Mouse (Mus musculus): ENCODE data around the gene Prkab1. TPM values are rescaled to one million over a fixed set of nuclear protein-coding genes. Genes with fewer than 3 reads are reported as not detected.

The Prkab1 gene
- polyA plus RNA-seq, 1 experiment from 2014 or later = 37.8 TPM

DNA sequence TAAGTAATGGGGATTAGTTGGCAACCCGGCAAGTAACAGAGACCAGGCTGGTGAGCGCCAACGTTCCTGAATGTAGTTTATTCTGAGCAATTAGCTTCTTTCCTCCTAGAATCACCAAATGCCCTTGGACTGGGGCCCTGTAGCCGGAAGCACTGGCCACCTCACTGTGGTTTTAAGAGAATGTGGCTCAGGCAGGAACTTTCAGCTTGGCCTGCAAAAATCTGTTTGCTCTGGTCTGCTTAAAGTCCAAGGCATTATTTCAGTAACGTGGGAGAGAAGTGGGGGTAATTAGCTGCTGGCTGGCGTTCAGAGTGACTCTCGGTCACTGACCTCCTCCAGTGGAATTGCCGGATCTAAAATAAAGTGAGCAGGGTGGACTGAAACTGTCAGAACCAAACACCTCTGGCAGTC lies 1.1 kb downstream of the Prkab1 start:
- no peaks in the 10 kb centered on the region for H3K27me3 ChIP-seq (ENCODE audit: control insufficient read depth, insufficient read depth, low read length)
- peak overlapping the region; percentile 94 for H3K4me3 ChIP-seq (ENCODE audit: low read length)
- peak overlapping the region; percentile 94 for H3K4me2 ChIP-seq (ENCODE audit: low read depth, low read length)
- H3K9me3 ChIP-seq (replicated peaks; ENCODE audit: control insufficient read depth, low read length) = no peaks in the 10 kb centered on the region
- H3K36me3 ChIP-seq (ENCODE audit: control insufficient read depth, insufficient read depth) = peaks cover 22% of the 10 kb centered on the region
- H3K27ac ChIP-seq (ENCODE audit: low read length) = peak overlapping the region; percentile 86
- peaks cover 33% of the 10 kb centered on the region for H3K4me1 ChIP-seq (ENCODE audit: control insufficient read depth, insufficient read depth, low read length)
- ATAC-seq (replicated peaks; ENCODE audit: extremely low read depth, insufficient read depth, low FRiP score) = no peak
- peak overlapping the region; percentile 91 for H3K9ac ChIP-seq (ENCODE audit: low read length)
- 24% methylated on average over 8 of the region's 8 CpGs for WGBS

DNA sequence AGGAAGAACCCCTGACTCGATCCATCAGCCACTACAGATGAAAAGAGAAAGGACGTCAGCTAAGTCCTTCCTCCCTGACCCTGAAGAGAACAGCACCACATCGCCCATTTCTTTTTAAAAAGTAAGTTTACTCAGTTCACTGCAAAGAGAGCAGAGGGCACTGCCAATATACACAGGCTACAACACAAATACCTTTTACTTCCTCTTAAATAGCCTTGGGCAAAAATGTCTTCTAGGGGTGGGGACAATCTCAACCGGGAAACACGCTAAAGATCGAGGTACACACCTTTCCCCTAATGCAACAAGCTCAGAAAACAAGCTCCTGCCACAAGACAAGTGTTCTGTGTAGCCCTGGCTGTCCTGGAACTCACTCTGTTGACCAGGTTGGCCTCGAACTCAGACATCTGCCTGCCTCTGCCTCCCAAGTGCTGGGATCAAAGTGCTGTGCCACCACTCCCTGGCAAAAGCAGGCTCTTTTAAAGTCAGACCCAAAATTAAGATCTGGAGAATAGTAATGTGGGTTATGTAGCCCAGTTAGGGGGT lies 1.6 kb downstream of the Prkab1 start:
- peak overlapping the region; percentile 94 for H3K4me2 ChIP-seq (ENCODE audit: low read depth, low read length)
- no peaks in the 10 kb centered on the region for H3K9me3 ChIP-seq (replicated peaks; ENCODE audit: control insufficient read depth, low read length)
- H3K36me3 ChIP-seq (ENCODE audit: control insufficient read depth, insufficient read depth) = peaks cover 24% of the 10 kb centered on the region
- H3K27ac ChIP-seq (ENCODE audit: low read length) = no peak overlapping the region; the same call in 1 of the 2 replicates
- peak overlapping the region; percentile 91 for H3K9ac ChIP-seq (ENCODE audit: low read length)
- H3K4me1 ChIP-seq (ENCODE audit: control insufficient read depth, insufficient read depth, low read length) = peaks cover 34% of the 10 kb centered on the region
- ATAC-seq (replicated peaks; ENCODE audit: extremely low read depth, insufficient read depth, low FRiP score) = no peak
- peak overlapping the region; percentile 94 for H3K4me3 ChIP-seq (ENCODE audit: low read length)
- 76% methylated on average over 7 of the region's 7 CpGs for WGBS
- no peaks in the 10 kb centered on the region for H3K27me3 ChIP-seq (ENCODE audit: control insufficient read depth, insufficient read depth, low read length)

DNA sequence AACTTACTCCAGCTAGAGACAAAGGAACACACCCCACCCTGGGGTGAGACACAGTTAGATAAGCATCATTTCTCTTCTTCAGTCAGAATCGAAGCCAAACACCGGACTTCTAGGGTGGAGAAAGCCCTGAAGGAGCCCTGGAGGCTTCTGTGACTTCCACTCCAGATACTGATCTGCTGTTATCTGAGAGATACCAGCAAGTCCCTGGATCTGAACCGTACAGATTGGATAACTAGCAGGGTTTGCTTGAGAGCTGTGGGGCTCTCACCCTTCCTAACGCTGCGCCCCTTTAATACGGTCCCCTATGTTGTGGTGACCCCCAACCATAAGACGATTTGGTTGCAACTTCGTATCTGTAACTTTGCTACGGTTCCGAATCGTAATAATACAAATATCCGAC lies 2.2 kb downstream of the Prkab1 start:
- H3K27me3 ChIP-seq (ENCODE audit: control insufficient read depth, insufficient read depth, low read length) = no peaks in the 10 kb centered on the region
- no peak overlapping the region for H3K27ac ChIP-seq (ENCODE audit: low read length)
- no peak overlapping the region for H3K9ac ChIP-seq (ENCODE audit: low read length)
- no peak overlapping the region; the same call in 1 of the 2 replicates for H3K4me3 ChIP-seq (ENCODE audit: low read length)
- WGBS = 84% methylated on average over 12 of the region's 12 CpGs
- peaks cover 34% of the 10 kb centered on the region for H3K4me1 ChIP-seq (ENCODE audit: control insufficient read depth, insufficient read depth, low read length)
- H3K36me3 ChIP-seq (ENCODE audit: control insufficient read depth, insufficient read depth) = peaks cover 30% of the 10 kb centered on the region
- H3K9me3 ChIP-seq (replicated peaks; ENCODE audit: control insufficient read depth, low read length) = no peaks in the 10 kb centered on the region
- no peak for ATAC-seq (replicated peaks; ENCODE audit: extremely low read depth, insufficient read depth, low FRiP score)
- no peak overlapping the region for H3K4me2 ChIP-seq (ENCODE audit: low read depth, low read length)

DNA sequence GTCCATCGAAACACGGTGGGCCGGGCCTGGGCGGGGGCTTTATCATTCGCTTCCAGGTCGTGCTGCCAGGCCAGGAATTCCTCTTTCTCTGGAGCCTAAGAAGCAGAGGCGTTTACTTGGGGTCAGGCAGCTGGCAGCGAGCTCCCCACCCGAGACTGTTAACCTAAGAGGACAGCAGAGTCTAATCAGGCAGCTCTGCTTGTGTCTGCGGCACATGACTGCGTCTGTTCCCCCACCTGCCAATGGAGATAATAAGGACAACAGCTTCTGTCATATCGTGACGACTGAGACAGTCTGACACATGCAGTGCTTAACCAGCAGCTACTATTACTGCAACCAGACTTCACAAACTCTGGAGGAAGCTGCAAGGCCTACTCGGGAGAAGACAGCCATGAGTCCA lies 2.8 kb downstream of the Prkab1 start:
- H3K4me1 ChIP-seq (ENCODE audit: control insufficient read depth, insufficient read depth, low read length) = peaks cover 34% of the 10 kb centered on the region
- no peak for ATAC-seq (replicated peaks; ENCODE audit: extremely low read depth, insufficient read depth, low FRiP score)
- 70% methylated on average over 14 of the region's 14 CpGs for WGBS
- no peak overlapping the region for H3K4me3 ChIP-seq (ENCODE audit: low read length)
- no peak overlapping the region for H3K4me2 ChIP-seq (ENCODE audit: low read depth, low read length)
- H3K9ac ChIP-seq (ENCODE audit: low read length) = no peak overlapping the region
- H3K27ac ChIP-seq (ENCODE audit: low read length) = no peak overlapping the region
- no peaks in the 10 kb centered on the region for H3K27me3 ChIP-seq (ENCODE audit: control insufficient read depth, insufficient read depth, low read length)
- H3K36me3 ChIP-seq (ENCODE audit: control insufficient read depth, insufficient read depth) = peaks cover 36% of the 10 kb centered on the region
- no peaks in the 10 kb centered on the region for H3K9me3 ChIP-seq (replicated peaks; ENCODE audit: control insufficient read depth, low read length)

DNA sequence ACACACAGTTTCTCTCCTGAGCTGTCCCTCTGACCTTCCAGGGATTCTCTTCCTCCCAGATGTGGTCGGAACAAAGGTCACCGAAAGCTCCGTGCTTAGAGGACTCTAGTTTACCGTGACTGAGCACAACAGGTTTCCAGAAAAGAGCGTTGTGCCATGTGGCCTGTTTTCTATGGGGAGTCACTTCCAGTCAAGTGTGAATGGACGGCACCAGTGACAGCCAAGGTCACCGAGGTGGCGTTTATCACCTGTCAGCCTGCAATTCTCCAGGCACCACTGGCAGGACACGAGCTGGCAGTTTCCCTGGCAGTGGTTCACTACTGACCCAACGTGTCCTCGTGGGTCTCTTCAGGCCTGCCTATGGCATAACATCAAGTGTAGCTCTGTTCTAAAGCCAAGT lies 4.9 kb downstream of the Prkab1 start:
- Histone ChIP-seq H3K4me1 (ENCODE audit: control insufficient read depth, insufficient read depth, low read length) (peaks cover 34% of the 10 kb centered on the region), H3K9me3 (replicated peaks; ENCODE audit: control insufficient read depth, low read length) (no peaks in the 10 kb centered on the region), H3K4me2 (ENCODE audit: low read depth, low read length) (no peak overlapping the region), H3K36me3 (ENCODE audit: control insufficient read depth, insufficient read depth) (peaks cover 56% of the 10 kb centered on the region), H3K4me3 (ENCODE audit: low read length) (no peak overlapping the region), H3K27me3 (ENCODE audit: control insufficient read depth, insufficient read depth, low read length) (no peaks in the 10 kb centered on the region), H3K9ac (ENCODE audit: low read length) (no peak overlapping the region), H3K27ac (ENCODE audit: low read length) (peak overlapping the region; percentile 72)
- 22% methylated on average over 11 of the region's 11 CpGs for WGBS
- peak; percentile 24 for ATAC-seq (replicated peaks; ENCODE audit: extremely low read depth, insufficient read depth, low FRiP score)

DNA sequence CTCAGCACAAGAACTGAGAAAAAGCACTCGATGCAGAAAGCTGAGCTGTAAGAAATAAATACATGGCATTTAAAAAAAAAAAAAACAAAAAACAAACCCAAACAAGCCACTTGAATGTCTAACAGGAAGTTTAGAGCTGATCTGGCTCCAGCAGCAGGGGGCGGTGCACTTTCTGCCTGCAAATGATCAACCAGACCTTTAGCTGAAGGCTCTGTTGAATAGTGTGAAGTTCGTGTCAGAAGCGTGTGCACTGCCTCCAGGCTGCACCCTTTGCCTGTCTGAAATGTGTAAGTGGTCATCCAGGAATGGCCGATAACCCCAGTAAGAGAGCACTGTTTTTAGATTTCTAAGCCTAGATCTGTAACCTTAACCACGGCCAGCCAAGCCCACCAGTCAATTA lies 5.5 kb downstream of the Prkab1 start:
- Histone ChIP-seq H3K4me3 (ENCODE audit: low read length) (no peak overlapping the region), H3K27ac (ENCODE audit: low read length) (peak overlapping the region; percentile 72), H3K9ac (ENCODE audit: low read length) (no peak overlapping the region), H3K9me3 (replicated peaks; ENCODE audit: control insufficient read depth, low read length) (no peaks in the 10 kb centered on the region), H3K4me2 (ENCODE audit: low read depth, low read length) (no peak overlapping the region), H3K36me3 (ENCODE audit: control insufficient read depth, insufficient read depth) (peaks cover 62% of the 10 kb centered on the region), H3K27me3 (ENCODE audit: control insufficient read depth, insufficient read depth, low read length) (no peaks in the 10 kb centered on the region), H3K4me1 (ENCODE audit: control insufficient read depth, insufficient read depth, low read length) (peaks cover 34% of the 10 kb centered on the region)
- WGBS = 40% methylated on average over 6 of the region's 6 CpGs
- no peak for ATAC-seq (replicated peaks; ENCODE audit: extremely low read depth, insufficient read depth, low FRiP score)

DNA sequence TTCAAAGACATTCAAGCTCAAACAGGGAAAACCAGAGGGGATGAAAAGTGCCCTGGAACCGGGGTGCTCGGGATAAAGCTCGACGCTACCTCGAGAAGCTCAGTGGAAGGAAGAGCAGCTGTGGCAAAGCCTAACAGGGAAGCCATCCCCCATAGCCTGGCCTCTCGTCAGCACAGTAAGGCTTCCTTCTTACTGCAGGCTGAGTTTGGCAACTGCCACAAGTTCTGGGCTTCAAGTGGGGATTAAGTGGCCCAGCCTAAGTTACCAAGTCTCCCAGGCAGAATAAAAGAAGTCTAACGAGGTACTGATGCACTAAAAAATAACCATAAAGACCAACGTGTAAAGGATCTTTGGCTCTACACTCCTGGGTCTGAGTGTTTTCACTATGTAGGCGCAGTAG lies 6.1 kb downstream of the Prkab1 start:
- no peak overlapping the region; the same call in none of the 2 replicates for H3K27ac ChIP-seq (ENCODE audit: low read length)
- WGBS = 86% methylated on average over 9 of the region's 9 CpGs
- no peaks in the 10 kb centered on the region for H3K27me3 ChIP-seq (ENCODE audit: control insufficient read depth, insufficient read depth, low read length)
- H3K4me2 ChIP-seq (ENCODE audit: low read depth, low read length) = no peak overlapping the region
- no peak overlapping the region for H3K9ac ChIP-seq (ENCODE audit: low read length)
- no peak overlapping the region for H3K4me3 ChIP-seq (ENCODE audit: low read length)
- H3K9me3 ChIP-seq (replicated peaks; ENCODE audit: control insufficient read depth, low read length) = no peaks in the 10 kb centered on the region
- H3K36me3 ChIP-seq (ENCODE audit: control insufficient read depth, insufficient read depth) = peaks cover 68% of the 10 kb centered on the region
- peaks cover 28% of the 10 kb centered on the region for H3K4me1 ChIP-seq (ENCODE audit: control insufficient read depth, insufficient read depth, low read length)
- no peak for ATAC-seq (replicated peaks; ENCODE audit: extremely low read depth, insufficient read depth, low FRiP score)

DNA sequence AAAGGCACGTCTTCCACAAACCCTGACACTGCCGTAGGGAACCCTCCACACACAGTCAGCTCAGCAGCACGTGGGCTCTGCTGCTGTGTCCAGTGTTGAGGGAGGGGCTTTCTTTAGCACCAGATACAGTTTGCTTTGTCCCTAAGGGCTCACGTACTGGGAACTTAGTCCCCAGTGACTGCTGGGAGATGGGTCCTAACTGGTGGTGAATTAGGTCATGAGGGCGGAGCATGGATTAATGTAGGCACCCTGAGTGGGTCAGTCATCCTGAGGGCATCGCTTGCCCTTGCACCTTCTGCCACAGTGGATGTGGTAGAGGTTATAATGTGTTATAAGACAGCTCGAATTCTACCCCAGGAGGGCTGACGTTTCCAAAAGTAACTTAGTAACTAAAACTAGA lies 6.9 kb downstream of the Prkab1 start:
- H3K4me1 ChIP-seq (ENCODE audit: control insufficient read depth, insufficient read depth, low read length) = peaks cover 21% of the 10 kb centered on the region
- no peak overlapping the region for H3K4me2 ChIP-seq (ENCODE audit: low read depth, low read length)
- 92% methylated on average over 8 of the region's 8 CpGs for WGBS
- ATAC-seq (replicated peaks; ENCODE audit: extremely low read depth, insufficient read depth, low FRiP score) = no peak
- H3K9ac ChIP-seq (ENCODE audit: low read length) = no peak overlapping the region
- H3K4me3 ChIP-seq (ENCODE audit: low read length) = no peak overlapping the region
- H3K27ac ChIP-seq (ENCODE audit: low read length) = no peak overlapping the region
- no peaks in the 10 kb centered on the region for H3K9me3 ChIP-seq (replicated peaks; ENCODE audit: control insufficient read depth, low read length)
- no peaks in the 10 kb centered on the region for H3K27me3 ChIP-seq (ENCODE audit: control insufficient read depth, insufficient read depth, low read length)
- peaks cover 73% of the 10 kb centered on the region for H3K36me3 ChIP-seq (ENCODE audit: control insufficient read depth, insufficient read depth)

DNA sequence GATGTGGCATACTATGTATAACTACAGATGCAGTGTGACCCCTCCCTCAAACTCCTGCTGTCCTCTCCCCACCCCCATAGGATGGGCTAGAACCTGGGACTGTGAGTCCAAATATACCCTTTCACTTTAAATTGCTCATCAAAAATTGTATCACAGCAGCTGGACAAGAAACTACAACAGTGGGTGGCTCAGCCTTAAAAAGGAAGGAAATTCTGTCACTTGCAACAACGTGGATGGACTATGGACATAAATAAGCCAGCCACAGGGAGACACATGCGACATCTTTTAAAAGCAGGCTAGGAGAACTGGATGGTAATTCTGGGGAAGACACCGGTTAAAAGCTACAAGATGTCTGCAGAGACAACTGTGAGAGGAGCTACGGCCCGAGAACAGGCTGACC lies 7.8 kb downstream of the Prkab1 start:
- peaks cover 18% of the 10 kb centered on the region for H3K4me1 ChIP-seq (ENCODE audit: control insufficient read depth, insufficient read depth, low read length)
- no peaks in the 10 kb centered on the region for H3K27me3 ChIP-seq (ENCODE audit: control insufficient read depth, insufficient read depth, low read length)
- H3K4me3 ChIP-seq (ENCODE audit: low read length) = no peak overlapping the region
- WGBS = 86% methylated on average over 5 of the region's 5 CpGs
- H3K9me3 ChIP-seq (replicated peaks; ENCODE audit: control insufficient read depth, low read length) = no peaks in the 10 kb centered on the region
- peaks cover 69% of the 10 kb centered on the region for H3K36me3 ChIP-seq (ENCODE audit: control insufficient read depth, insufficient read depth)
- H3K4me2 ChIP-seq (ENCODE audit: low read depth, low read length) = no peak overlapping the region
- no peak for ATAC-seq (replicated peaks; ENCODE audit: extremely low read depth, insufficient read depth, low FRiP score)
- H3K27ac ChIP-seq (ENCODE audit: low read length) = no peak overlapping the region
- H3K9ac ChIP-seq (ENCODE audit: low read length) = no peak overlapping the region

All from heart, embryonic 16.5 days (tissue).